Mouse (Mus musculus) forebrain, embryonic 10.5 days (tissue): ENCODE measurements around the gene Atp6v0c. TPM values are rescaled to one million over a fixed set of nuclear protein-coding genes. Genes with fewer than 3 reads are reported as not detected.

Experiments
- DNase-seq: peaks from one replicate; pipeline ENCODE4 v3.0.0-alpha.2; 2017; ENCODE audit warnings: low spot score; ENCODE audit errors: extremely low spot score
- H3K27ac ChIP-seq: fragments of 300-500 bp; sonication (generic); 2 replicates; pipeline ENCODE4 v1.5.1; 2016; ENCODE audit warnings: mild to moderate bottlenecking
- H3K27me3 ChIP-seq: fragments of 300-500 bp; sonication (generic); 2 replicates; pipeline ENCODE4 v1.6.1; 2016; ENCODE audit warnings: mild to moderate bottlenecking; ENCODE audit not compliant: poor library complexity, severe bottlenecking
- H3K36me3 ChIP-seq: fragments of 300-500 bp; sonication (generic); replicated peaks from 2 replicates; pipeline ENCODE4 v1.6.1; 2016; ENCODE audit warnings: mild to moderate bottlenecking, moderate library complexity
- H3K4me1 ChIP-seq: fragments of 300-500 bp; sonication (generic); 2 replicates; pipeline ENCODE4 v1.6.1; 2016
- H3K4me3 ChIP-seq: fragments of 300-500 bp; sonication (generic); 2 replicates; pipeline ENCODE4 v1.5.1; 2016; ENCODE audit warnings: mild to moderate bottlenecking, moderate library complexity
- H3K9me3 ChIP-seq: fragments of 300-500 bp; sonication (generic); 2 replicates; pipeline ENCODE4 v1.6.1; 2016; ENCODE audit warnings: mild to moderate bottlenecking, moderate library complexity
- WGBS: fragments of 180-500 bp; shearing (Covaris S2); methylation state at CpG from one replicate; pipeline ENCODE4 v1.1.7; 2016; 5-methylcytosine and 5-hydroxymethylcytosine counted together
- polyA plus RNA-seq: library from polyadenylated mRNA; unstranded; fragments of >200 nt; fragmentation: Nextera tagmentation; extraction: Ambion mirVana; gene quantifications from 2 replicates; pipeline ENCODE4 v1.2.1, GENCODE M21; 2016

Atp6v0c gene
- polyA plus RNA-seq, 1 experiment from 2014 or later: 419 TPM

DNA sequence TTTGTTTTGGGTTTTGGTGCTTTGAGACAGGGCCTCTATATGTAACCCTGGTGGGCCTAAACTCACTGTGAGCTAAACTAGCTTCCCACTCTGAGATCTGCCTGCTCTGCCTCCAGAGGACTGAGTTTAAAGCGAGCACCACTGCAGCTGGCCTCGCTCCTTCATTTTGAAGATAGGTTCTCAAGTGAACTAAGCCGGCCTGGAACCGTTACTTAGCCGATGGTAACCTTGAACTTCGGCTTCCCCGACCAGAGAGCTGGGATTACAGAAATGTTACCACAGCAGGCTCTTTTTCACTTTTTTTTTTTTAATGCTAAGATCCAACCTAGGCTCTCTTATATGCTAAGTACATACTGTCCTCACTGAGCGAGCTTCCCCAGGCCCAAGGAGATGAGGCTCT lies 23.8 kb upstream of the Atp6v0c start:
- H3K9me3 ChIP-seq: no peaks in the 10 kb centered on the region
- DNase-seq: no peak
- peaks cover 7% of the 10 kb centered on the region for H3K36me3 ChIP-seq
- no peaks in the 10 kb centered on the region for H3K27me3 ChIP-seq
- peaks cover 10% of the 10 kb centered on the region; the same call in 1 of the 2 replicates for H3K4me1 ChIP-seq
- no peak overlapping the region for H3K4me3 ChIP-seq
- H3K27ac ChIP-seq: no peak overlapping the region
- 89% methylated on average over 8 of the region's 8 CpGs for whole genome bisulfite sequencing

DNA sequence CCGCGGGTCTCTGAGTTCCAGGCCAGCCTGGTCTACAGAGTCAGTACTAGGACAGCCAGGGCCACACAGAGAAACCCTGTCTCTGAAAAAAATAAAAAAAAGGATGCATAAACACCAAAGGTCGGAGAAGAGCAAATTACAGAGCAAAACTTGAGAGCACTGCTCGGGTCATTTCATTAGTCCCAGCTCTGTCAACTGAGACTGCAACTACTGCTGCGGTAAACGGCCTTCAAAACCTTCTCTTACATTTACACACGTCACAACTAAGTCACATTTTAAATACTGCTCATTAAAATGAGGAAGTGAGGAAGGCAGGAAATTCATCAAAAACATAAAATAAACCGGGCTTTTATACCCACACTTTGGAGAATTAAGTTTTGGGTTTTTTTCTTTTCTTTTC lies 23.3 kb upstream of the Atp6v0c start:
- Histone ChIP-seq H3K9me3 (no peaks in the 10 kb centered on the region), H3K4me1 (peaks cover 10% of the 10 kb centered on the region; the same call in 1 of the 2 replicates), H3K4me3 (no peak overlapping the region), H3K27ac (no peak overlapping the region), H3K27me3 (no peaks in the 10 kb centered on the region), H3K36me3 (peaks cover 10% of the 10 kb centered on the region)
- no peak for DNase-seq
- WGBS: 89% methylated on average over 8 of the region's 8 CpGs

DNA sequence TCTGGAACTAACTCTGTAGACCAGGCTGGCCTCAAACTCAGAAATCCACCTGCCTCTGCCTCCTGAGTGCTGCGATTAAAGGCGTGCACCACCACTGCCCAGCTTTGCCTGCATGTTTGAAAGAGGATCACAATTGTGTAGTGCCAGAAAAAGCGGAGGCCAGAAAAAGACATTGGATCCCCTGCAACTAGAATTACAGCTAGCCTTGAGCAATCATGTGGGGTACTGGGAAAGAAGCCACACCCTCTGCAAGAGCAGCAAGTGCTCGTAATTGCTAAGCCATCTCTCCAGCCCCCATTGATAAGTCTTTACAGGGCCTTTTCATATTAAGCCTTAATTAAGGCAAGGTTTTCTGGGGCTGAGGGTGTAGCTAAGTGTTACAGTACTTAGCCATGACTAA lies 22.0 kb upstream of the Atp6v0c start:
- 77% methylated on average over 4 of the region's 4 CpGs for WGBS
- Histone ChIP-seq H3K4me1 (peaks cover 10% of the 10 kb centered on the region; the same call in 1 of the 2 replicates), H3K36me3 (peaks cover 12% of the 10 kb centered on the region), H3K4me3 (no peak overlapping the region), H3K27me3 (no peaks in the 10 kb centered on the region), H3K9me3 (no peaks in the 10 kb centered on the region), H3K27ac (no peak overlapping the region)
- DNase-seq: no peak

DNA sequence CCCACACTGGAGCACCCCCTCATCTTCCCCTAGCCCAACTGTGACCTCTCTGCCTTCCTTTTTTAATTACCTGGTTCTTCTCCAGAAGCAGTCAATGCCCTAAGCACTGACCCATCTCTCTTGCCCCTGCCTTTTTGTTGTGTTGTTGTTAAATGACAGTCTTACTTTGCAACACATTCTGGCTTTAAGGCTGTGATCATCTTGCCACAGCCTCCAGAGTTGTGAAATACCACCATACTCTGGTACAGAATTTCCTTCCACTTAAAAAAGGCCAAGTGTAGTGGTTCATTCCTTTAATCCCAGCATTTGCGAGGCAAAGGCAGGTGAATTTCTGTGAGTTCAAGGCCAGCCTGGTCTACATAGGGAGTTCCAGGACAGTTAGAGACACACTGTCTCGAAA lies 21.4 kb upstream of the Atp6v0c start:
- H3K9me3 ChIP-seq: no peaks in the 10 kb centered on the region
- 90% methylated on average over 2 of the region's 2 CpGs for WGBS
- DNase-seq: no peak
- H3K27me3 ChIP-seq: no peaks in the 10 kb centered on the region
- H3K36me3 ChIP-seq: peaks cover 13% of the 10 kb centered on the region
- H3K27ac ChIP-seq: no peak overlapping the region
- H3K4me3 ChIP-seq: no peak overlapping the region
- H3K4me1 ChIP-seq: peaks cover 10% of the 10 kb centered on the region; the same call in 1 of the 2 replicates

DNA sequence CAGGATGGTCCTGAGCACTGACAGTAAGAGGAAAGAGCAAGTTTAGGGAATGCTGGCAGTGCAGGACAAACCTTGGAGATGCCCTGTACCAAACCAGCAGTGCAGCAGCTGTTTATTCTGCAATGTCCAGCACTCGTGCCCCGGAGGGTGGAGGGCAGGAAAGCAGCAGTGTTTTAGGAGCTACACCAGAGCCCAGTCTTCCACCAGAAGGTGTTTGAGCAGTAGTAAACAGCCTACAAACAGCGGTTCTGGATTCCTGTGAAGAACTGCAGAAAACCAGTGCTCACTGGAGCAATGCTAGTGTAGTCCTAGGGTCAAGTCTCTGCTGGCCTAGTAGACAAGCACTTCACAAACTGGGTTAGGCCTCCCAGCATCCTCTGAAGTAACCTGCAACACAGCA lies 4.8 kb upstream of the Atp6v0c start:
- peaks cover 7% of the 10 kb centered on the region for H3K4me1 ChIP-seq
- 77% methylated on average over 3 of the region's 3 CpGs for WGBS

DNA sequence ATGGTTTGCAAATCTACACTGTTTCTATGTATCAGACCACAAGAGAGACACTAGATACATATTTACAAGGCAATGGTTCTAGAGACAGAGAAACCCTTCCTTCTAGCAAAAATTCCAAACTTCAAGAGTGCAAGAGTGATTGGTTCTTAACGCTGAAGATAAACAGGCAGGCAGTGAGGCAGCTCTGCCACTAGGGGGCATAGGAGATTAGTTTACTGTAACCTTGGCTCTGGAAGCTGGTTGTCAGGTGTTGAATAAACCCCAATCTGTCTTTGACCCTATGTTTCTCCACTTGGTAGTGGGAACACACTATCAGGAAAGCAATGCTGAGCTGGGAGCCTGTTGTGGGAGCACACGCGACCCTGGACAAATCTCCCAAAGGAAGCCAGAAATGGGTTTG lies 3.9 kb upstream of the Atp6v0c start:
- 4% methylated on average over 3 of the region's 3 CpGs for WGBS

More for the DNA sequence above, 4.8 kb upstream of the Atp6v0c start:
- Histone ChIP-seq H3K9me3 (no peaks in the 10 kb centered on the region), H3K27ac (no peak overlapping the region), H3K4me3 (no peak overlapping the region), H3K27me3 (no peaks in the 10 kb centered on the region), H3K36me3 (no peaks in the 10 kb centered on the region)
- DNase-seq: no peak

DNA sequence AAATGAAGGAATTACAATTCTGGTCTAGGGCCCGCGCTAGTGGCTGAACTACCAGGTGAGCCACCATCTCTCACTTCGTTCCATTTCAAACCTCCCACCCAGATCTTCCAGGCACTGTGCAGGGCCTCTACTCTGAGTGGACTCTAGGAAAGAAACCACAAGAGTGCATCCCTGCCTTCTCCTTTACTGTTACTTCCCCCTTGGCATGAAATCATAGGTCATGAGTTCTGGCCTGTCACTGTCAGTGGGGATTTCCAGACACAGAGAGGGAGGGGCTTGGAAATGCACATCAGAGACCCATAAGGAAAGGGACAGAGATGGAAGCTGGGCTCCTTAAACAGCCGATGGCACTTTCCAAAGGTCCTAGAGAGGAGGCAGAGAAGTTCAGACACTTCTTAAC lies 2.2 kb upstream of the Atp6v0c start:
- no peaks in the 10 kb centered on the region for H3K9me3 ChIP-seq
- H3K27ac ChIP-seq: no peak overlapping the region
- no peak for DNase-seq
- WGBS: 82% methylated on average over 4 of the region's 4 CpGs
- no peak overlapping the region for H3K4me3 ChIP-seq
- no peaks in the 10 kb centered on the region for H3K27me3 ChIP-seq
- H3K36me3 ChIP-seq: peaks cover 13% of the 10 kb centered on the region
- H3K4me1 ChIP-seq: peaks cover 21% of the 10 kb centered on the region

More for the DNA sequence above, 3.9 kb upstream of the Atp6v0c start:
- no peaks in the 10 kb centered on the region for H3K27me3 ChIP-seq
- H3K4me3 ChIP-seq: no peak overlapping the region
- H3K9me3 ChIP-seq: no peaks in the 10 kb centered on the region
- peaks cover 9% of the 10 kb centered on the region for H3K4me1 ChIP-seq
- H3K27ac ChIP-seq: no peak overlapping the region
- H3K36me3 ChIP-seq: no peaks in the 10 kb centered on the region
- DNase-seq: peak; percentile 43

DNA sequence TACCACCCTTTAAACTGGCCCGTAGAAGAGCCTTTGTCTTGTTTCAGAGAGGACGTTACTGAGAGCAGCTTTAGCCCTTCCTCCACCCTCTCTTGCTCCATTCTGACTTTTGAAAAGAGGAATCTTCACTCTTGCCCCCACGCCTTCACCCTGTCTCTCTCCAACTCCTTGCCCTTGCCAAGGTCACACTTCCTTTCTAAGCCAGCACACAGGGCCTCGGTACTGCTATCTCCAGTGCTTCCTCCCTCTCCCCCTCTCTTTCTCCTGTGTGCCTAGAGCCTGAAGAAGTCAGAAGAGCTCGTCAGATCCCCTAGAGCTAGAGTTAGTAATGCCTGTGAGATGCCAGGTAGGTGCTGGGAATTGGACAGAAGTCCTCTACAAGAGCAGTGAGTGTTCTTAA lies 1.2 kb upstream of the Atp6v0c start:
- Histone ChIP-seq H3K9me3 (no peaks in the 10 kb centered on the region), H3K4me1 (peaks cover 21% of the 10 kb centered on the region), H3K27ac (no peak overlapping the region), H3K4me3 (peak overlapping the region; percentile 96; the same call in 1 of the 2 replicates), H3K36me3 (peaks cover 19% of the 10 kb centered on the region), H3K27me3 (no peaks in the 10 kb centered on the region)
- no peak for DNase-seq
- 80% methylated on average over 5 of the region's 5 CpGs for WGBS

DNA sequence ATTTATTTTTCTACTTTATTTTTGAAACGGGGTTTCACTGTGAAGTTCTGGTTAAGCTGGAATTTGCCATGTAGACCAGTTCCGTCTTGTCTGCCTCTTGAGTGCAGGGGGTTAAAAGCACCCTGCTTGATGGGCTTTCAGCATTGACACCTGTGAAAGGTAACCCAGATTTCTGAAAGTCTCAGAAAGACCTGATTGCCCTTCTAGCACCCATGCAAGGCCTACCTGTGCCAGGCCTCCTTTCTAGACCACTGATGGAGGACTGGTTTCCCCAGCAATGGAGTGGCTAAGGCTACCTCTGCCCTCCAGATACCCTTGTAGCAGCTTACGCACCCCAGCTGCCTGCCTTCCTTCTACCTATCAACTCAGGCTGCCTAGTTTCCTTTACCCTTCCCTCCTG lies 623 bp upstream of the Atp6v0c start:
- peaks cover 21% of the 10 kb centered on the region for H3K4me1 ChIP-seq
- H3K4me3 ChIP-seq: peak overlapping the region; percentile 96
- H3K36me3 ChIP-seq: peaks cover 25% of the 10 kb centered on the region
- DNase-seq: no peak
- WGBS: 71% methylated on average over 3 of the region's 3 CpGs
- H3K27ac ChIP-seq: peak overlapping the region; percentile 98
- no peaks in the 10 kb centered on the region for H3K27me3 ChIP-seq
- H3K9me3 ChIP-seq: no peaks in the 10 kb centered on the region

DNA sequence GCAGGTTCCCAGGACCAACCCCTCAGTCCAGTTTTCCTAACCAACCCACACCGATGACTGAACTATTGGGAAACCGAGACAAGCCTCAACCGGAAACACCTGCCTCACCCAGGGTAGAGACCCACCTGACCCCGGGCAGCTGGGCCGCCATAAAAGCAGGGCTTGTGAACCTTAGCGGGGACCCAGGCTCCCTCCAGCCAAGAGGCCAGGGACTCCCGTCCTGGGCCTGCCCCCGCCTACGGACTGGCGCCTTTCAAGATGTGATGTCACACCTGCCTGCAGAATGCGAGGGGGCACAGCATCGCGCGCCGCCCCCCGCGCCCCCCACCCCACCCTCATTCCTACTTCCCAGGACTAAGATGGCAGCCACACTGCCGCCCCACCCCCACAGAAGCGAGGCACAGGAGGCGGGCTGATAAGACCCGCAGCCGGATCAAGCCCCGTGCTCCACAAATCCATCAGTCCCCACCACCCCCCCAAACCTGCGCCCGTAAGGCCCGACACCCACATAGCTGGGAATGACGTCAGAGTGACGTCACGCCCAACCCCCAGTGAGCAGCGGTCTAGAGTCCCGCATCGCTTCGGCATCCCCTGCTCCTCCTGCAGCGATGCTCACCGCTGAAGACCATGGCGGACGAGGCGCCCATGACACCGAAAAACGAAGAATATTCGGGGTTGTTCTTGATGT lies 768 bp downstream of the Atp6v0c start:
- WGBS: under 1% methylated on average over 40 of the region's 41 CpGs
- no peaks in the 10 kb centered on the region for H3K9me3 ChIP-seq
- peak overlapping the region; percentile 98 for H3K27ac ChIP-seq
- no peaks in the 10 kb centered on the region for H3K27me3 ChIP-seq
- peak overlapping the region; percentile 96 for H3K4me3 ChIP-seq
- peaks cover 21% of the 10 kb centered on the region for H3K4me1 ChIP-seq
- DNase-seq: peak; percentile 72
- H3K36me3 ChIP-seq: peaks cover 33% of the 10 kb centered on the region

DNA sequence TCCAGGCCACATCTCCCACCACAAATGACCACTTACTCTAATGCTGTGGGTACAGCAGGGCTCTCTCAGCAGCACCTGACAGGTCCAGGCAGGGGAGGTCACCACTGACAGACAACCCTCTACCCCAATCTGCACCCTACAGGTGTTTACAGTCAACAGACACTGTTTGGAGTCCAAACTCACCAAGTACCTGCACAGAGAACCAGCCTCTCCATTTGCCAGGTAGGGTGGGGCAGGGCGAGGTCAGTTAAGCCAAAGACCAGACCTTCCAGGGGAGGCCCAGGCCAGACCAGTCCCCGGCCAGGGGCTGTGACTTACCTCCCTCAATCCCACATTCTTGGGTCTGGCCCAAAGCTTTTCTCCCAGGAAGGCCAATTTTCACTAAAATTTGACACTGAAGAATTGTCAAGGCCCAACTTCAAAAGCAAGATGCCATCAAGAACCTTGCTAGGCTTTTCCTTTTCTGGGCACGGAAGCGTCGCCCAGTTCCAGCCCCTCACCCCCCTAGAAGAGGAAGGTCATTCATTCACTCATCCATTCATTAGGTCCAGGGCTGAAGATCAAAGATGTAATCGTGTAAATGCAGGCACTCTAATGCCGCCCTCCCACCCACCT lies 1.5 kb downstream of the Atp6v0c start:
- no peaks in the 10 kb centered on the region for H3K27me3 ChIP-seq
- WGBS: 73% methylated on average over 7 of the region's 7 CpGs
- H3K4me3 ChIP-seq: peak overlapping the region; percentile 96
- H3K36me3 ChIP-seq: peaks cover 33% of the 10 kb centered on the region
- no peak for DNase-seq
- no peaks in the 10 kb centered on the region for H3K9me3 ChIP-seq
- peaks cover 26% of the 10 kb centered on the region for H3K4me1 ChIP-seq
- H3K27ac ChIP-seq: peak overlapping the region; percentile 98

DNA sequence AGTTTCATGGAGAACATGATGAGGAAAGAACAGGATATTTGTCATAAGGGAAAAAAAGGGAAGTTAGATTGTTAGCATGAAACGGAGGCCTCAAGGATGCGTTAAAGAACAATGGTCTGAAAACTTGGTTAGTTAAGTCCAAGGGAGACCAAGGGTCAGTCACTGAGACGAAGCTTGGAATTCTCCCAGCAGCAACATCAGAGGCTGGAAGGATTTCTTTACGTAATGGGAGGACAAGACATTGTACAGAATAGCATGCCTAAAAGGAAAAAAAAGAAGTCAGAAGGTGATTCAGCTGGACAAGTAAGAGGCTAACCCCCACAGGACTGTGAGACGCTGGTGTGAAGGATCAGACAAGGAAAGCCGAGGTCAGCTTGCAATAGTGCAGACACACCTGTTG lies 2.4 kb downstream of the Atp6v0c start:
- WGBS: 93% methylated on average over 6 of the region's 6 CpGs
- peaks cover 33% of the 10 kb centered on the region for H3K36me3 ChIP-seq
- H3K27me3 ChIP-seq: no peaks in the 10 kb centered on the region
- H3K4me1 ChIP-seq: peaks cover 35% of the 10 kb centered on the region
- no peaks in the 10 kb centered on the region for H3K9me3 ChIP-seq
- DNase-seq: no peak
- no peak overlapping the region for H3K27ac ChIP-seq
- H3K4me3 ChIP-seq: no peak overlapping the region

DNA sequence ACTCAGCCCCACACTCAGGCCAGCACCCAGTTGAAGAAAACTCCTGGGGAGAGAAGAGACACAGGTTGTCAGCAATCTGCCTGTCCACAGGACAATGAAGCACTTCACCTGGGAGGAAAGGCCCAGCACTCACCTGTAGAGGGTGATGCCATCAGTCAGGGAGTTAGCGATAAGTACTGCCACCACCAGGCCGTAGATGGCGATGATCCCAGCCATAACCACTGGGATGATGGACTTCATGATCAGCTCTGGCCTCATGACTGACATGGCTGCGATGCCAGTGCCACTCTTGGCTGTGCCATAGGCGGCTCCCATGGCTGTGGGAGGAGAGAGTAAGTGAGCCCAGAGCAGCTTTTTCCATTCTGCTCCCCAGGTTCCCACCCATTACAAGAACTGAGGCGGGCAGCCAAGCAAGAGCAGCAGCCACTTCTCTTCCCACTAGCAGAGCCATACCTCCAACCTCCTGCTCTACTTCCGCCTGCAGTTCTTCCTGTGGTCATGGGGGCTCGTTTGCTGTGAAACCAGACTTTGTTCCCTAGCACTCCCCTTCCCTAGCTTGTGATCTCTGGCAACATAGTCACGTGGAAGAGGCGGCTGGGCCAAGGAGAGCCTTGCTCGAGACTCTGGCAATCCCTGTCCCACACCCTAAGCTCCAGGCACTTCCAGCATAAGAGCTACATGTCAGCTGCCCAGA lies 4.8 kb downstream of the Atp6v0c start:
- H3K4me3 ChIP-seq: 0 out of 2 replicates have a peak overlapping the region, but pooled peaks have one; percentile 16
- no peaks in the 10 kb centered on the region for H3K9me3 ChIP-seq
- no peaks in the 10 kb centered on the region for H3K27me3 ChIP-seq
- no peak for DNase-seq
- H3K36me3 ChIP-seq: peaks cover 33% of the 10 kb centered on the region
- 88% methylated on average over 11 of the region's 11 CpGs for WGBS
- H3K4me1 ChIP-seq: peaks cover 28% of the 10 kb centered on the region
- H3K27ac ChIP-seq: no peak overlapping the region
